Mouse (Mus musculus) hindbrain, postnatal 0 days (tissue): ENCODE results near the gene Pdcd1lg2. TPM values are rescaled to one million over a fixed set of nuclear protein-coding genes. Genes with fewer than 3 reads are reported as not detected.

ENCODE experiments used
- ATAC-seq: fragments of 200-750 bp; cut with Nextera tagmentation; 2 replicates; pipeline ENCODE4 v1.8.0; 2017; ENCODE audit warnings: mild to moderate bottlenecking, moderate TSS enrichment, moderate library complexity
- DNase-seq: peaks from one replicate; pipeline ENCODE4 v3.0.0-alpha.2; 2015; ENCODE audit warnings: low spot score
- H3K27ac ChIP-seq: fragments of 300-500 bp; sonication (generic); 2 replicates; pipeline ENCODE4 v1.5.1; 2014; ENCODE audit warnings: mild to moderate bottlenecking
- H3K27me3 ChIP-seq: fragments of 300-500 bp; sonication (generic); 2 replicates; pipeline ENCODE4 v1.6.1; 2014; ENCODE audit warnings: low read length, mixed read lengths; ENCODE audit not compliant: insufficient read depth
- H3K36me3 ChIP-seq: fragments of 300-500 bp; sonication (generic); 2 replicates; pipeline ENCODE4 v1.6.1; 2014; ENCODE audit warnings: low read length, mixed read lengths; ENCODE audit not compliant: insufficient read depth
- H3K4me1 ChIP-seq: fragments of 300-500 bp; sonication (generic); 2 replicates; pipeline ENCODE4 v1.6.1; 2014; ENCODE audit warnings: antibody characterized with exemption, low read length, mixed read lengths; ENCODE audit not compliant: insufficient read depth
- H3K4me2 ChIP-seq: fragments of 300-500 bp; sonication (generic); 2 replicates; pipeline ENCODE4 v1.6.1; 2014; ENCODE audit warnings: low read depth, mild to moderate bottlenecking, low read length, moderate library complexity, mixed read lengths
- H3K4me3 ChIP-seq: fragments of 300-500 bp; sonication (generic); 2 replicates; pipeline ENCODE4 v1.5.1; 2014; ENCODE audit warnings: low read length
- H3K9ac ChIP-seq: fragments of 300-500 bp; sonication (generic); replicated peaks from 2 replicates; pipeline ENCODE4 v1.6.1; 2014; ENCODE audit warnings: mild to moderate bottlenecking, low read length, moderate library complexity, mixed read lengths
- H3K9me3 ChIP-seq: fragments of 300-500 bp; sonication (generic); 2 replicates; pipeline ENCODE4 v1.6.1; 2016; ENCODE audit warnings: low read length, mixed read lengths
- CTCF ChIP-seq: IDR thresholded peaks from 2 replicates; pipeline ENCODE4 v1.5.1; 2016; ENCODE audit warnings: antibody characterized with exemption, control low read depth, low read depth
- WGBS: fragments of 180-500 bp; shearing (Covaris S2); extraction: QIAGEN DNeasy Blood & Tissue Kit; methylation state at CpG from one replicate; pipeline ENCODE4 v1.1.7; 2014; 5-methylcytosine and 5-hydroxymethylcytosine counted together
- polyA plus RNA-seq: library from polyadenylated mRNA; unstranded; fragments of >200 nt; fragmentation: Nextera tagmentation; extraction: Ambion mirVana; gene quantifications from 2 replicates; pipeline ENCODE4 v1.2.1, GENCODE M21; 2015
- total RNA-seq: library from RNA; depleted of rRNA; stranded (reverse); fragments of >200 nt; gene quantifications from 2 replicates; pipeline ENCODE4 v1.2.3, GENCODE M21; 2014

The Pdcd1lg2 gene
- total and polyA plus RNA-seq, 2 experiments from 2014 or later, result 0.14 to 0.94 TPM

DNA sequence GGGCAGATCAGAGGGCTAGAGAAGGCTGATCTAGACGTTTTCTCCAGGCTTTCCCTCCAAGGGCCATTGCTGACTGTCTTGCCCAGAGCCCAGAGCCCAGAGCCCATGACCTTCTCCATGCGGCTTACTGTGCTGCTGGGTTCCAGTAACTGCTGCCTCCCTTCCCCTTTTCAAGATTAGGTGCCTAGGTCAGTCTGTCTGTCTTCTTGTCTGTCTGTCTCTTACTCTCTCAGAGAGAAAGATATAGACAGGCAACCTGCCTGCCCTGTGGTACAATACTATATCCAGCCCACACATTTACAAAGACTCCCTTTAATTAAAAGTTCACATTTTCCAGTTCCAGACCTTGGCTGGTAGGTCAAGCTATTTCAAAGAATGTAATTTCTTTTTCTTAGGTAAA, 64.1 kb downstream of the Pdcd1lg2 start:
- no peak for DNase-seq
- Histone ChIP-seq H3K4me3 (no peak overlapping the region), H3K27ac (no peak overlapping the region), H3K4me2 (no peak overlapping the region), H3K9me3 (no peaks in the 10 kb centered on the region), H3K9ac (no peak overlapping the region), H3K27me3 (no peaks in the 10 kb centered on the region), H3K4me1 (no peaks in the 10 kb centered on the region), H3K36me3 (no peaks in the 10 kb centered on the region)
- no peak for ATAC-seq
- no peak for TF ChIP-seq CTCF
- WGBS, result 63% methylated on average over 2 of the region's 2 CpGs

DNA sequence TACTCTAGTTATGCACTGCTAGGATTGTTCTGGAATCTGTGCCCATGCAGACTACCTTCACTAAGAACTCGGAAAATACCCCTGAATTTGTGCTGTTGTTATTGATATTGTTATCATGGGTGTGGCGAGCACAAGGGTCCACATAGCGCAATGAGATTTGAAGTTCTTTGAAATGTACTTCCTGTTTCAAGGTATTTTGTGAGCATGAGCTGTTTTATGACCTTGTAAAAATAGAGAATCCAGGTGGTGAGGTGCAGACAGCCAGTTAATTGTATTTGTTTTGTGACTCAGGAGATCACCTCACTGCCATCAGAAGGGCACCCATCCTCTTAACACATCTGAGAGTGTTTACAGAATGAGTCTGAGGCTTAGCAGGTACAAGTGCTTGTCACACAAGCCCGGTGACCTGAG, 64.5 kb downstream of the Pdcd1lg2 start:
- WGBS, result 87% methylated on average over 4 of the region's 4 CpGs
- no peak for DNase-seq
- no peak for ATAC-seq
- Histone ChIP-seq H3K9me3 (no peaks in the 10 kb centered on the region), H3K36me3 (no peaks in the 10 kb centered on the region), H3K27ac (no peak overlapping the region), H3K27me3 (no peaks in the 10 kb centered on the region), H3K4me3 (no peak overlapping the region), H3K4me1 (no peaks in the 10 kb centered on the region), H3K4me2 (no peak overlapping the region), H3K9ac (no peak overlapping the region)
- no peak for TF ChIP-seq CTCF

DNA sequence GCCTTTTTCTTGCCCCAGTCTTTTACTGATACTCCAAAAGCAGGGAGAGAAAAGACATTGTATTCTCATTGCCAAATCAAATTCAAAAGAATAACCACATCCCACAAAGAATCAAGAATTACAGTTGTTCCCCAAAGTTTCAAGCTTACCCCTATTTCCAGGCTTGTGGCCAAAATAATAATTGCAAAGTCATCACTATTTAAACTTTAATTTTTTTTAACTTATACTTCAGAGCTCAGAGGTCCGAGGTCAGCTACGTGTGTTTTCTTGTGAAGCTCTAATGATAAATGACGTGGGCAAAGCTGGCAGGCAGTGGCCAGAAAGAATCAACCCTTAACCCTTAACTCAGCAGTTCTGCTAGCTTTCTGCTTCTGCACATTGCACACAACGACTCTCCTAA, 67.9 kb downstream of the Pdcd1lg2 start:
- no peak for TF ChIP-seq CTCF
- Histone ChIP-seq H3K4me3 (no peak overlapping the region), H3K4me2 (no peak overlapping the region), H3K9me3 (no peaks in the 10 kb centered on the region), H3K36me3 (no peaks in the 10 kb centered on the region), H3K9ac (no peak overlapping the region), H3K27me3 (no peaks in the 10 kb centered on the region), H3K27ac (no peak overlapping the region), H3K4me1 (no peaks in the 10 kb centered on the region)
- WGBS, result 29% methylated on average over 4 of the region's 4 CpGs
- no peak for ATAC-seq
- no peak for DNase-seq

DNA sequence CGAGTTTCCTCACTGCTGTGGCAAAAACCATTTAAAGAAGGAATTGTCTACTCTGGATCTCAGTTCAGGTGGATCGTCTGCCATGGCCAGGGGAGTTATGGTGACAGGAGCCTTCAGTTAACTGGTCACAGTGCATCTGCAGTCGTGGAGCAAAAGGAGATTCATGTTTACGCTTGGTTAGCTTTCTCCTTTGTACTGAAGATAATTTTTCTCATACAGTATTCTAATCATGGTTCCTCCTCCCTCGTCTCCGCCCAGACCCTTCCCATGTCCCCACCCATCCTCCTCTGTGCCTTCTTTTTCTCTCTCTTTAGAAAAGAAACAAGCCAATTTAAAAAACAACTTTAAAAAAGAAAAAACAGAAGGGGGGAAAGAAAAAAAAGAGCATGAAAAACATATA, 70.9 kb downstream of the Pdcd1lg2 start:
- Histone ChIP-seq H3K27ac (no peak overlapping the region), H3K36me3 (no peaks in the 10 kb centered on the region), H3K9ac (no peak overlapping the region), H3K4me1 (no peaks in the 10 kb centered on the region), H3K4me3 (no peak overlapping the region), H3K9me3 (no peaks in the 10 kb centered on the region), H3K27me3 (no peaks in the 10 kb centered on the region), H3K4me2 (no peak overlapping the region)
- WGBS, result 48% methylated on average over 6 of the region's 6 CpGs
- no peak for ATAC-seq
- no peak for DNase-seq
- TF ChIP-seq CTCF, result no peak

DNA sequence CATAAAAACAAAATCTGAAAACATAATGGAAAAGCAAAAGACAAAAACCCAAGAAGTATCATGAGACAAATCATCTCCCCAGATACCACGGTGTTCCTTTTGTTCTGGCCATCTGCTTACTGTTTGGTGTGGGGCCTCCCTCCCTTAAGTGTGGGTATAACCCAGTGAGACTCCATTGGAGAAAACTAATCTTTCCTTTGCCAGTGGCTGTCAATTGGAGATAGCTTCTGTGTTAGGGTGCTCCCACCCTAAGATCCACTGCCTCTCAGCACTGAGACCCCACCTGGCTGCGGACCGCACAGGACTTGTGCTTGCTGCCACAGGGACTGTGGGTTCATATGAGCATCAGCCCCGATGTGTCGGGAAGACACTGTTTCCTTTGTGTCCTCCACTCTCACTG, 71.4 kb downstream of the Pdcd1lg2 start:
- no peak overlapping the region for H3K9ac ChIP-seq
- TF ChIP-seq CTCF, result no peak
- no peak overlapping the region for H3K4me3 ChIP-seq
- no peaks in the 10 kb centered on the region for H3K9me3 ChIP-seq
- H3K27me3 ChIP-seq, result no peaks in the 10 kb centered on the region
- 74% methylated on average over 5 of the region's 5 CpGs for WGBS
- H3K27ac ChIP-seq, result no peak overlapping the region
- H3K4me2 ChIP-seq, result no peak overlapping the region
- no peaks in the 10 kb centered on the region for H3K36me3 ChIP-seq
- DNase-seq, result no peak
- no peak for ATAC-seq
- no peaks in the 10 kb centered on the region for H3K4me1 ChIP-seq

DNA sequence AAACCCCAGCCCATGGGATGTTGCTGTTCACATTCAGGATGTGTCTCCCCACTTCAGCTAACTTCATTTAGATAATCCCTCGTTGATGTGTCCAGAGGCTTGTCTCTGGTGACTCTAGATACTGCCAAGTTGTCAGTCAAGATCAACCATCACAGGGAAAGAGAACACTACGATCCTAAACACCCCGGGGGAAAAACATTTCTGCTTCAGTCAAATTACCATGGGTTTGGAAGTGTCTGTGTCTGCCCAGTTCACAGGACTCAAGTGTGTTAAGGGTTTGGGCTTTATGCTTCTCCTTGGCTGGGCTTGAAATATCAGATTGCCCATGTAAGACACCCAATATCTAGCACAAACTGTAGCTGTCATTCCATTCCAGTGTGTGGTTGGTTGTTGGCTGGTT, 71.9 kb downstream of the Pdcd1lg2 start:
- Histone ChIP-seq H3K9me3 (no peaks in the 10 kb centered on the region), H3K4me2 (no peak overlapping the region), H3K4me3 (no peak overlapping the region), H3K36me3 (no peaks in the 10 kb centered on the region), H3K9ac (no peak overlapping the region), H3K27ac (no peak overlapping the region), H3K27me3 (no peaks in the 10 kb centered on the region), H3K4me1 (no peaks in the 10 kb centered on the region)
- no peak for TF ChIP-seq CTCF
- ATAC-seq, result no peak
- DNase-seq, result no peak
- 47% methylated on average over 3 of the region's 3 CpGs for WGBS

DNA sequence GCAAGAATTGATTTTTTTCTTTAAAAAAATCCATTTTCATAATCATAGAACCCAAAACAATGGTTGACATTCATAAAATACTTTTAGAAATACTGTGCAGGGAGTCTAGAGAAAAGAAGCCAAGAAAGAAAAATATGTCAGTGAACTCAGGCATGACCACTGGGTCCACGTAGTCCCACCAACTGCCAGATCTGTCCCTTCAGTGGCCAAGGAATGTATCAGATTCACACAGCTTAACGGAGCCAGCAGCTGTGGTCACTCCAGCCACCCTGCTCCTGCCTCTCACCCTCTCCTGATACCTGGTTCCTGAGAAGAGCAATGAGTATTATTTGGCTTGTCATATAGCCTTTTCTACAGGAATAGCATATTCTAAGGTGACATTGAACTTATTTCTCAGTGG, 72.7 kb downstream of the Pdcd1lg2 start:
- ATAC-seq (no peak), DNase-seq (no peak)
- Histone ChIP-seq H3K9ac (no peak overlapping the region), H3K27ac (no peak overlapping the region), H3K4me2 (no peak overlapping the region), H3K9me3 (no peaks in the 10 kb centered on the region), H3K4me1 (no peaks in the 10 kb centered on the region), H3K27me3 (no peaks in the 10 kb centered on the region), H3K36me3 (no peaks in the 10 kb centered on the region), H3K4me3 (no peak overlapping the region)
- TF ChIP-seq CTCF, result no peak
- 75% methylated on average over 2 of the region's 2 CpGs for WGBS
